Mouse (Mus musculus): Measurements from ENCODE around the gene Ak4. TPM values are rescaled to one million over a fixed set of nuclear protein-coding genes. Genes with fewer than 3 reads are reported as not detected.

The Ak4 gene
- polyA plus RNA-seq, 1 experiment, result 135 TPM

- H3K27ac ChIP-seq (ENCODE audit: insufficient read depth, low read depth, low read length), result no peak overlapping the region
- 91% methylated on average over 9 of the region's 9 CpGs for WGBS
- peaks cover 10% of the 10 kb centered on the region; the same call in 1 of the 2 replicates for H3K4me1 ChIP-seq (ENCODE audit: control insufficient read depth, insufficient read depth, low read length)
- H3K27me3 ChIP-seq (replicated peaks; ENCODE audit: control insufficient read depth, insufficient read depth, low read length), result no peaks in the 10 kb centered on the region
- DNase-seq, result no peak
- no peak for TF ChIP-seq POLR2A (IDR thresholded peaks at IDR 0.05; ENCODE audit: low read depth, low read length)
- no peak for TF ChIP-seq CTCF (conservative IDR thresholded peaks at IDR 0.05; ENCODE audit: insufficient read depth, insufficient read length, low read depth, low read length)
- no peaks in the 10 kb centered on the region for H3K36me3 ChIP-seq (ENCODE audit: control insufficient read depth, insufficient read depth, low read length)
- no peak overlapping the region for H3K4me3 ChIP-seq (ENCODE audit: insufficient read depth, low read depth, low read length)
These were observed 33.8 kb downstream of the Ak4 start for GRCm38 (mm10) chr4:101452829-101453228.

- no peak overlapping the region for H3K27ac ChIP-seq (ENCODE audit: insufficient read depth, low read depth, low read length)
- H3K27me3 ChIP-seq (replicated peaks; ENCODE audit: control insufficient read depth, insufficient read depth, low read length), result no peaks in the 10 kb centered on the region
- H3K36me3 ChIP-seq (ENCODE audit: control insufficient read depth, insufficient read depth, low read length), result no peaks in the 10 kb centered on the region
- DNase-seq, result no peak
- 86% methylated on average over 8 of the region's 8 CpGs for WGBS
- no peaks in the 10 kb centered on the region; the same call in 1 of the 2 replicates for H3K4me1 ChIP-seq (ENCODE audit: control insufficient read depth, insufficient read depth, low read length)
- H3K4me3 ChIP-seq (ENCODE audit: insufficient read depth, low read depth, low read length), result no peak overlapping the region
- no peak for TF ChIP-seq CTCF (conservative IDR thresholded peaks at IDR 0.05; ENCODE audit: insufficient read depth, insufficient read length, low read depth, low read length)
- TF ChIP-seq POLR2A (IDR thresholded peaks at IDR 0.05; ENCODE audit: low read depth, low read length), result no peak
These were observed 38.1 kb downstream of the Ak4 start for GRCm38 (mm10) chr4:101457176-101457575.

GRCm38 (mm10) chr4:101458341-101458740 lies 39.3 kb downstream of the Ak4 start:
- Histone ChIP-seq H3K4me3 (ENCODE audit: insufficient read depth, low read depth, low read length) (no peak overlapping the region), H3K4me1 (ENCODE audit: control insufficient read depth, insufficient read depth, low read length) (no peaks in the 10 kb centered on the region; the same call in 1 of the 2 replicates), H3K27me3 (replicated peaks; ENCODE audit: control insufficient read depth, insufficient read depth, low read length) (no peaks in the 10 kb centered on the region), H3K27ac (ENCODE audit: insufficient read depth, low read depth, low read length) (no peak overlapping the region), H3K36me3 (ENCODE audit: control insufficient read depth, insufficient read depth, low read length) (no peaks in the 10 kb centered on the region)
- TF ChIP-seq POLR2A (IDR thresholded peaks at IDR 0.05; ENCODE audit: low read depth, low read length) (no peak), CTCF (conservative IDR thresholded peaks at IDR 0.05; ENCODE audit: insufficient read depth, insufficient read length, low read depth, low read length) (peak; percentile 65)
- DNase-seq, result peak; percentile 48
- WGBS, result 33% methylated on average over 2 of the region's 2 CpGs

GRCm38 (mm10) chr4:101459358-101459757 lies 40.3 kb downstream of the Ak4 start:
- DNase-seq, result no peak
- Histone ChIP-seq H3K4me1 (ENCODE audit: control insufficient read depth, insufficient read depth, low read length) (no peaks in the 10 kb centered on the region), H3K27ac (ENCODE audit: insufficient read depth, low read depth, low read length) (no peak overlapping the region), H3K36me3 (ENCODE audit: control insufficient read depth, insufficient read depth, low read length) (no peaks in the 10 kb centered on the region), H3K4me3 (ENCODE audit: insufficient read depth, low read depth, low read length) (no peak overlapping the region), H3K27me3 (replicated peaks; ENCODE audit: control insufficient read depth, insufficient read depth, low read length) (no peaks in the 10 kb centered on the region)
- 79% methylated on average over 4 of the region's 4 CpGs for WGBS
- no peak for TF ChIP-seq CTCF (conservative IDR thresholded peaks at IDR 0.05; ENCODE audit: insufficient read depth, insufficient read length, low read depth, low read length)
- TF ChIP-seq POLR2A (IDR thresholded peaks at IDR 0.05; ENCODE audit: low read depth, low read length), result no peak

GRCm38 (mm10) chr4:101460114-101460513 lies 41.0 kb downstream of the Ak4 start:
- DNase-seq, result no peak
- Histone ChIP-seq H3K36me3 (ENCODE audit: control insufficient read depth, insufficient read depth, low read length) (no peaks in the 10 kb centered on the region), H3K4me1 (ENCODE audit: control insufficient read depth, insufficient read depth, low read length) (no peaks in the 10 kb centered on the region), H3K4me3 (ENCODE audit: insufficient read depth, low read depth, low read length) (no peak overlapping the region), H3K27me3 (replicated peaks; ENCODE audit: control insufficient read depth, insufficient read depth, low read length) (no peaks in the 10 kb centered on the region), H3K27ac (ENCODE audit: insufficient read depth, low read depth, low read length) (no peak overlapping the region)
- TF ChIP-seq CTCF (conservative IDR thresholded peaks at IDR 0.05; ENCODE audit: insufficient read depth, insufficient read length, low read depth, low read length) (no peak), POLR2A (IDR thresholded peaks at IDR 0.05; ENCODE audit: low read depth, low read length) (no peak)
- WGBS, result 75% methylated on average over 1 of the region's 1 CpGs

- TF ChIP-seq POLR2A (IDR thresholded peaks at IDR 0.05; ENCODE audit: low read depth, low read length) (no peak), CTCF (conservative IDR thresholded peaks at IDR 0.05; ENCODE audit: insufficient read depth, insufficient read length, low read depth, low read length) (no peak)
- Histone ChIP-seq H3K27me3 (replicated peaks; ENCODE audit: control insufficient read depth, insufficient read depth, low read length) (no peaks in the 10 kb centered on the region), H3K4me1 (ENCODE audit: control insufficient read depth, insufficient read depth, low read length) (no peaks in the 10 kb centered on the region), H3K36me3 (ENCODE audit: control insufficient read depth, insufficient read depth, low read length) (no peaks in the 10 kb centered on the region), H3K27ac (ENCODE audit: insufficient read depth, low read depth, low read length) (no peak overlapping the region), H3K4me3 (ENCODE audit: insufficient read depth, low read depth, low read length) (no peak overlapping the region)
- DNase-seq, result no peak
- 69% methylated on average over 2 of the region's 2 CpGs for WGBS
These were observed 43.0 kb downstream of the Ak4 start for GRCm38 (mm10) chr4:101462065-101462464.

GRCm38 (mm10) chr4:101466264-101466663 lies 47.2 kb downstream of the Ak4 start:
- no peaks in the 10 kb centered on the region for H3K36me3 ChIP-seq (ENCODE audit: control insufficient read depth, insufficient read depth, low read length)
- TF ChIP-seq POLR2A (IDR thresholded peaks at IDR 0.05; ENCODE audit: low read depth, low read length) (no peak), CTCF (conservative IDR thresholded peaks at IDR 0.05; ENCODE audit: insufficient read depth, insufficient read length, low read depth, low read length) (0 out of 2 replicates have a peak, but pooled peaks have one; percentile 8)

More at GRCm38 (mm10) chr4:101466264-101466663, 47.2 kb downstream of the Ak4 start:
- no peak for DNase-seq
- Histone ChIP-seq H3K4me3 (ENCODE audit: insufficient read depth, low read depth, low read length) (no peak overlapping the region), H3K27me3 (replicated peaks; ENCODE audit: control insufficient read depth, insufficient read depth, low read length) (no peaks in the 10 kb centered on the region), H3K27ac (ENCODE audit: insufficient read depth, low read depth, low read length) (no peak overlapping the region), H3K4me1 (ENCODE audit: control insufficient read depth, insufficient read depth, low read length) (no peaks in the 10 kb centered on the region; the same call in 1 of the 2 replicates)
- 69% methylated on average over 3 of the region's 3 CpGs for WGBS
